Mouse (Mus musculus) left cerebral cortex, adult 2 months (tissue): ENCODE measurements around the gene Cd200. TPM values are rescaled to one million over a fixed set of nuclear protein-coding genes. Genes with fewer than 3 reads are reported as not detected.

ENCODE experiments used
- DNase-seq, 2 experiments: peaks; one replicate each; pipeline ENCODE4 v3.0.0; 2021 to 2022; ENCODE audit warnings: low spot score in 2 of 2, mixed read lengths in 1 of 2; ENCODE audit errors: extremely low spot score in 1 of 2
- H3K27ac ChIP-seq: fragments of 200-600 bp; 2 replicates; pipeline ENCODE4 v1.8.1; 2022
- H3K4me3 ChIP-seq: fragments of 200-600 bp; 2 replicates; pipeline ENCODE4 v1.8.1; 2022
- CTCF ChIP-seq: fragments of 200-600 bp; IDR thresholded peaks from 2 replicates; pipeline ENCODE4 v1.8.1; 2022; ENCODE audit warnings: antibody characterized with exemption, mild to moderate bottlenecking, moderate library complexity
- intact Hi-C: fragments of 180-260 bp; cut with DNase I; formaldehyde crosslinking; loops from one replicate; pipeline ENCODE4 v1.15.1; 2025
- total RNA-seq, 2 experiments: library from RNA; stranded (reverse); gene quantifications; 2 replicates each; pipeline ENCODE4 v1.2.3; 2021

Cd200 gene
- total RNA-seq, 2 experiments from 2014 or later, result 96.4 to 107 TPM

DNA sequence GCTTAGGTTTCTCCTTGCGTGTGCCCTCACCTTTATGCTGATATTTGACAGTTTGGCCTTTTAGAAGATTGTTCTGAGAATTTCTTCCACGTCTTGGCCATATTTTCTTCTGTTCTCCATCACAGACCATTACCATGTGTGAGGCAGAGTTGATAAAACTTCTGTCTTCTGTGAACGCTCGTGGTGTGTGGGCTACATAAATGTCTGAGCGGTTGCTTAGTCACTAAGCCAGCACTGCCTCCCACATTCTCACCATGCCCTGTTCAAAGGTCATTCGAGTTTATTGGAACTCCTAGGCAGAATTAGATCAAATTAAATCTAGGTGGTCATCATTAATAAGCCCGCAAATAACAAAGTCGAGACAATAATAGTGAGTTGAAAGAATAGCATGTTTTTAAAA, 76.3 kb downstream of the Cd200 start:
- DNase-seq, result no peak
- TF ChIP-seq CTCF, result no peak
- H3K27ac ChIP-seq, result no peak overlapping the region
- H3K4me3 ChIP-seq, result no peak overlapping the region
- intact Hi-C loops, result loop anchor here (5.0 to 10.0 kb wide), 2 partner anchors 75 to 272 kb away; partner anchors contain the start of gene Cd200

Other genes with a start within 250 kb of the Cd200 start
- gene Btla, start 184.7 kb downstream of the Cd200 start, total RNA-seq, result under 1 TPM; 0.28 to 0.54 TPM
- gene Gm609, start 83.9 kb upstream of the Cd200 start, total RNA-seq, result under 1 TPM; 0.16 to 0.43 TPM
- gene Gm17783, start 123.0 kb upstream of the Cd200 start, total RNA-seq, result not detected
- gene Slc9c1, start 126.3 kb upstream of the Cd200 start, total RNA-seq, result not detected
- not detected for gene Gcsam, start 201.3 kb upstream of the Cd200 start, total RNA-seq
- under 1 TPM; 0.21 to 0.52 TPM for gene BC016579, start 245.0 kb upstream of the Cd200 start, total RNA-seq